ENCODE assay signal across 8 mouse cellular contexts in genomic region chr19:46761971-46762290, GRCm38 (mm10). TPM values are rescaled to one million over a fixed set of nuclear protein-coding genes. Genes with fewer than 3 reads are reported as not detected.
DNase-seq lines count a peak whose midpoint lies in the region; ATAC-seq lines count a peak whose summit lies in the region.

No protein-coding gene starts in this region.

- intact Hi-C loops in heart, postnatal 14 days (cut with DNase I) = loop anchor here (2.0 kb wide), 1 partner anchor 229 kb away; no protein-coding TSS in a partner anchor

- no peaks in the 10 kb centered on the region for H3K36me3 ChIP-seq in heart, embryonic 10.5 days
- H3K36me3 ChIP-seq in limb, embryonic 15.5 days = no peaks in the 10 kb centered on the region

- peak overlapping the region; percentile 100 for H3K4me2 ChIP-seq in limb, embryonic 15.5 days

- 0% methylated on average over 36 of the region's 36 CpGs for WGBS in heart, embryonic 10.5 days
- 0% methylated on average over 36 of the region's 36 CpGs for WGBS in limb, embryonic 15.5 days

- H3K27me3 ChIP-seq in heart, embryonic 10.5 days (ENCODE audit: insufficient read depth, poor library complexity, severe bottlenecking) = peaks cover 14% of the 10 kb centered on the region
- peaks cover 23% of the 10 kb centered on the region; the same call in 1 of the 2 replicates for H3K27me3 ChIP-seq in limb, embryonic 15.5 days

- no peak for DNase-seq in heart, embryonic 10.5 days (ENCODE audit: low spot score)
- DNase-seq in heart, postnatal 14 days = no peak
- DNase-seq in thymus, postnatal 25 days = peak; percentile 38
- no peak for DNase-seq in thymus, adult 18-20 months
- DNase-seq in yolk sac, embryonic 10.5 days (ENCODE audit: low spot score) = no peak
- DNase-seq in urinary bladder, adult 2 months (ENCODE audit: low spot score) = no peak

- H3K27ac ChIP-seq in heart, embryonic 10.5 days = peak overlapping the region; percentile 89
- peak overlapping the region; percentile 83 for H3K27ac ChIP-seq in limb, embryonic 15.5 days

- H3K9ac ChIP-seq in limb, embryonic 15.5 days = peak overlapping the region; percentile 65

- H3K4me3 ChIP-seq in heart, embryonic 10.5 days = peak overlapping the region; percentile 90
- H3K4me3 ChIP-seq in limb, embryonic 15.5 days = peak overlapping the region; percentile 87

- no peak for ATAC-seq in limb, embryonic 15.5 days (ENCODE audit: insufficient number of reproducible peaks, low FRiP score, low TSS enrichment, low read depth)
- ATAC-seq in megakaryocyte progenitor cell, adult 5-6 weeks (replicated peaks; ENCODE audit: poor library complexity) = no peak

- peaks cover 29% of the 10 kb centered on the region for H3K4me1 ChIP-seq in heart, embryonic 10.5 days
- peaks cover 21% of the 10 kb centered on the region for H3K4me1 ChIP-seq in limb, embryonic 15.5 days

- no peaks in the 10 kb centered on the region for H3K9me3 ChIP-seq in heart, embryonic 10.5 days
- no peaks in the 10 kb centered on the region for H3K9me3 ChIP-seq in limb, embryonic 15.5 days

RNA-seq across cellular contexts. Expression of gene Cnnm2, which starts 0.5 kb away (rescaled TPM):
- polyA plus RNA-seq in heart, embryonic 10.5 days (2016; fragmentation: Nextera tagmentation; extraction: Ambion mirVana) = 2.7 and 3.0 TPM in 2 replicates
- total RNA-seq in heart, postnatal 14 days (2021) = 1 to 10 TPM; 6.4 to 7.2 TPM
- 3.1 and 4.0 TPM in 2 replicates for polyA plus RNA-seq in limb, embryonic 15.5 days (2015; fragmentation: Nextera tagmentation; extraction: Ambion mirVana)
- polyA plus RNA-seq in urinary bladder, adult 2 months (2012; rRNA removed) = 11.6 and 11.9 TPM in 2 replicates
- total RNA-seq in megakaryocyte progenitor cell, adult 5-6 weeks (2015) = 6.4 and 8.0 TPM in 2 replicates
- 5.5 and 5.8 TPM in 2 replicates for total RNA-seq in megakaryocyte progenitor cell, adult 5-6 weeks (2017)

RNA-seq across cellular contexts. Expression of gene As3mt, which starts 54.7 kb away (rescaled TPM):
- 46.2 and 55.0 TPM in 2 replicates for polyA plus RNA-seq in heart, embryonic 10.5 days (2016; fragmentation: Nextera tagmentation; extraction: Ambion mirVana)
- total RNA-seq in heart, postnatal 14 days (2021) = 10 to 100 TPM; 73.6 to 79.9 TPM
- polyA plus RNA-seq in limb, embryonic 15.5 days (2015; fragmentation: Nextera tagmentation; extraction: Ambion mirVana) = 20.6 and 24.1 TPM in 2 replicates
- 21.9 and 25.0 TPM in 2 replicates for polyA plus RNA-seq in urinary bladder, adult 2 months (2012; rRNA removed)
- 31.2 and 43.3 TPM in 2 replicates for total RNA-seq in megakaryocyte progenitor cell, adult 5-6 weeks (2015)
- 54.4 and 65.8 TPM in 2 replicates for total RNA-seq in megakaryocyte progenitor cell, adult 5-6 weeks (2017)
